Mouse (Mus musculus): ENCODE data around the gene Grik2. TPM values are rescaled to one million over a fixed set of nuclear protein-coding genes. Genes with fewer than 3 reads are reported as not detected.
"Not testable (repeated sequence)": the region's sequence is repeated elsewhere in the genome, so short reads cannot be mapped to it uniquely, and the experiment has no call there.

Grik2 gene
- polyA plus RNA-seq, 1 experiment from 2014 or later, result 6.1 TPM

- no peaks in the 10 kb centered on the region for H3K9me3 ChIP-seq (ENCODE audit: control insufficient read depth, low read length)
- H3K4me2 ChIP-seq (ENCODE audit: low read length), result no peak overlapping the region
- H3K36me3 ChIP-seq (ENCODE audit: control insufficient read depth, insufficient read depth, low read length), result no peaks in the 10 kb centered on the region
- H3K9ac ChIP-seq (ENCODE audit: low read length), result no peak overlapping the region
- H3K27me3 ChIP-seq (replicated peaks; ENCODE audit: control insufficient read depth, insufficient read depth, low read length), result no peaks in the 10 kb centered on the region
- H3K4me1 ChIP-seq (replicated peaks; ENCODE audit: control insufficient read depth, insufficient read depth, low read length), result no peaks in the 10 kb centered on the region
- no peak for ATAC-seq (replicated peaks; ENCODE audit: low FRiP score, low TSS enrichment, low read depth)
- 66% methylated on average over 2 of the region's 2 CpGs for WGBS
- H3K4me3 ChIP-seq (ENCODE audit: low read depth, low read length), result no peak overlapping the region
- no peak for DNase-seq (ENCODE audit: low spot score)
- H3K27ac ChIP-seq (ENCODE audit: low read depth), result no peak overlapping the region
Observed at GRCm38 (mm10) chr10:49381852-49382251, 406.7 kb downstream of the Grik2 start.

GRCm38 (mm10) chr10:49368601-49369000 is 420.0 kb downstream of the Grik2 start:
- Histone ChIP-seq H3K9me3 (ENCODE audit: control insufficient read depth, low read length) (no peaks in the 10 kb centered on the region), H3K27me3 (replicated peaks; ENCODE audit: control insufficient read depth, insufficient read depth, low read length) (no peaks in the 10 kb centered on the region), H3K27ac (ENCODE audit: low read depth) (no peak overlapping the region), H3K4me1 (replicated peaks; ENCODE audit: control insufficient read depth, insufficient read depth, low read length) (no peaks in the 10 kb centered on the region), H3K4me2 (ENCODE audit: low read length) (no peak overlapping the region), H3K9ac (ENCODE audit: low read length) (no peak overlapping the region), H3K4me3 (ENCODE audit: low read depth, low read length) (no peak overlapping the region), H3K36me3 (ENCODE audit: control insufficient read depth, insufficient read depth, low read length) (no peaks in the 10 kb centered on the region)
- WGBS, result 87% methylated on average over 2 of the region's 2 CpGs
- DNase-seq (ENCODE audit: low spot score), result no peak
- ATAC-seq (replicated peaks; ENCODE audit: low FRiP score, low TSS enrichment, low read depth), result no peak

GRCm38 (mm10) chr10:49365262-49365661 is 423.3 kb downstream of the Grik2 start:
- Histone ChIP-seq H3K27me3 (replicated peaks; ENCODE audit: control insufficient read depth, insufficient read depth, low read length) (no peaks in the 10 kb centered on the region), H3K4me1 (replicated peaks; ENCODE audit: control insufficient read depth, insufficient read depth, low read length) (no peaks in the 10 kb centered on the region), H3K4me2 (ENCODE audit: low read length) (no peak overlapping the region), H3K36me3 (ENCODE audit: control insufficient read depth, insufficient read depth, low read length) (no peaks in the 10 kb centered on the region), H3K27ac (ENCODE audit: low read depth) (no peak overlapping the region), H3K4me3 (ENCODE audit: low read depth, low read length) (no peak overlapping the region), H3K9me3 (ENCODE audit: control insufficient read depth, low read length) (no peaks in the 10 kb centered on the region), H3K9ac (ENCODE audit: low read length) (no peak overlapping the region)
- DNase-seq (ENCODE audit: low spot score) (no peak), ATAC-seq (replicated peaks; ENCODE audit: low FRiP score, low TSS enrichment, low read depth) (no peak)

- Histone ChIP-seq H3K4me3 (ENCODE audit: low read depth, low read length) (no peak overlapping the region), H3K4me2 (ENCODE audit: low read length) (no peak overlapping the region), H3K4me1 (replicated peaks; ENCODE audit: control insufficient read depth, insufficient read depth, low read length) (no peaks in the 10 kb centered on the region), H3K9ac (ENCODE audit: low read length) (no peak overlapping the region), H3K27me3 (replicated peaks; ENCODE audit: control insufficient read depth, insufficient read depth, low read length) (no peaks in the 10 kb centered on the region), H3K9me3 (ENCODE audit: control insufficient read depth, low read length) (no peaks in the 10 kb centered on the region), H3K36me3 (ENCODE audit: control insufficient read depth, insufficient read depth, low read length) (no peaks in the 10 kb centered on the region), H3K27ac (ENCODE audit: low read depth) (no peak overlapping the region)
- no peak for DNase-seq (ENCODE audit: low spot score)
- ATAC-seq (replicated peaks; ENCODE audit: low FRiP score, low TSS enrichment, low read depth), result no peak
Observed at GRCm38 (mm10) chr10:49322413-49322812, 466.2 kb downstream of the Grik2 start.

GRCm38 (mm10) chr10:49319880-49320279 is 468.7 kb downstream of the Grik2 start:
- 83% methylated on average over 2 of the region's 2 CpGs for WGBS
- ATAC-seq (replicated peaks; ENCODE audit: low FRiP score, low TSS enrichment, low read depth), result no peak
- no peak overlapping the region for H3K4me3 ChIP-seq (ENCODE audit: low read depth, low read length)

GRCm38 (mm10) chr10:49256247-49256939 is 532.2 kb downstream of the Grik2 start:
- no peak for DNase-seq (ENCODE audit: low spot score)
- Histone ChIP-seq H3K27ac (ENCODE audit: low read depth) (no peak overlapping the region), H3K36me3 (ENCODE audit: control insufficient read depth, insufficient read depth, low read length) (no peaks in the 10 kb centered on the region), H3K9me3 (ENCODE audit: control insufficient read depth, low read length) (no peaks in the 10 kb centered on the region), H3K4me3 (ENCODE audit: low read depth, low read length) (no peak overlapping the region), H3K4me1 (replicated peaks; ENCODE audit: control insufficient read depth, insufficient read depth, low read length) (no peaks in the 10 kb centered on the region), H3K27me3 (replicated peaks; ENCODE audit: control insufficient read depth, insufficient read depth, low read length) (no peaks in the 10 kb centered on the region), H3K4me2 (ENCODE audit: low read length) (no peak overlapping the region), H3K9ac (ENCODE audit: low read length) (no peak overlapping the region)
- ATAC-seq (replicated peaks; ENCODE audit: low FRiP score, low TSS enrichment, low read depth), result no peak
- WGBS, result 14% methylated on average over 2 of the region's 2 CpGs

More at GRCm38 (mm10) chr10:49319880-49320279, 468.7 kb downstream of the Grik2 start:
- Histone ChIP-seq H3K4me2 (ENCODE audit: low read length) (no peak overlapping the region), H3K27ac (ENCODE audit: low read depth) (no peak overlapping the region), H3K36me3 (ENCODE audit: control insufficient read depth, insufficient read depth, low read length) (no peaks in the 10 kb centered on the region), H3K27me3 (replicated peaks; ENCODE audit: control insufficient read depth, insufficient read depth, low read length) (no peaks in the 10 kb centered on the region), H3K9ac (ENCODE audit: low read length) (no peak overlapping the region), H3K4me1 (replicated peaks; ENCODE audit: control insufficient read depth, insufficient read depth, low read length) (no peaks in the 10 kb centered on the region), H3K9me3 (ENCODE audit: control insufficient read depth, low read length) (no peaks in the 10 kb centered on the region)
- DNase-seq (ENCODE audit: low spot score), result no peak

GRCm38 (mm10) chr10:49237356-49237755 is 551.2 kb downstream of the Grik2 start:
- H3K9me3 ChIP-seq (ENCODE audit: control insufficient read depth, low read length); H3K27ac ChIP-seq (ENCODE audit: low read depth); H3K9ac ChIP-seq (ENCODE audit: low read length); ATAC-seq (replicated peaks; ENCODE audit: low FRiP score, low TSS enrichment, low read depth); H3K36me3 ChIP-seq (ENCODE audit: control insufficient read depth, insufficient read depth, low read length); H3K4me2 ChIP-seq (ENCODE audit: low read length); H3K4me3 ChIP-seq (ENCODE audit: low read depth, low read length); H3K27me3 ChIP-seq (replicated peaks; ENCODE audit: control insufficient read depth, insufficient read depth, low read length); H3K4me1 ChIP-seq (replicated peaks; ENCODE audit: control insufficient read depth, insufficient read depth, low read length); DNase-seq (ENCODE audit: low spot score): not testable (repeated sequence)
- 63% methylated on average over 5 of the region's 6 CpGs for WGBS

- not testable (repeated sequence) for H3K36me3 ChIP-seq (ENCODE audit: control insufficient read depth, insufficient read depth, low read length); H3K27me3 ChIP-seq (replicated peaks; ENCODE audit: control insufficient read depth, insufficient read depth, low read length); ATAC-seq (replicated peaks; ENCODE audit: low FRiP score, low TSS enrichment, low read depth); H3K9ac ChIP-seq (ENCODE audit: low read length); H3K4me3 ChIP-seq (ENCODE audit: low read depth, low read length); DNase-seq (ENCODE audit: low spot score); H3K27ac ChIP-seq (ENCODE audit: low read depth); H3K4me1 ChIP-seq (replicated peaks; ENCODE audit: control insufficient read depth, insufficient read depth, low read length); H3K9me3 ChIP-seq (ENCODE audit: control insufficient read depth, low read length); H3K4me2 ChIP-seq (ENCODE audit: low read length)
Observed at GRCm38 (mm10) chr10:49236844-49237243, 551.7 kb downstream of the Grik2 start.

GRCm38 (mm10) chr10:49220096-49220495 is 568.5 kb downstream of the Grik2 start:
- ATAC-seq (replicated peaks; ENCODE audit: low FRiP score, low TSS enrichment, low read depth) (no peak), DNase-seq (ENCODE audit: low spot score) (no peak)
- no peak overlapping the region for H3K4me3 ChIP-seq (ENCODE audit: low read depth, low read length)
- WGBS, result 66% methylated on average over 1 of the region's 1 CpGs
- no peaks in the 10 kb centered on the region for H3K27me3 ChIP-seq (replicated peaks; ENCODE audit: control insufficient read depth, insufficient read depth, low read length)
- no peak overlapping the region for H3K9ac ChIP-seq (ENCODE audit: low read length)
- H3K4me2 ChIP-seq (ENCODE audit: low read length), result no peak overlapping the region
- no peaks in the 10 kb centered on the region for H3K9me3 ChIP-seq (ENCODE audit: control insufficient read depth, low read length)
- H3K4me1 ChIP-seq (replicated peaks; ENCODE audit: control insufficient read depth, insufficient read depth, low read length), result no peaks in the 10 kb centered on the region
- no peaks in the 10 kb centered on the region for H3K36me3 ChIP-seq (ENCODE audit: control insufficient read depth, insufficient read depth, low read length)
- H3K27ac ChIP-seq (ENCODE audit: low read depth), result no peak overlapping the region

Measured in intestine, embryonic 14.5 days (tissue).